Mouse (Mus musculus) brown adipose tissue, adult 24 weeks (tissue): ENCODE data around the gene Epb41l1. TPM values are rescaled to one million over a fixed set of nuclear protein-coding genes. Genes with fewer than 3 reads are reported as not detected.

Experiments used
- H3K27ac ChIP-seq: fragments of 200-500 bp; replicated peaks from 2 replicates; pipeline ENCODE4 v1.5.1; 2012; ENCODE audit warnings: low read depth, mild to moderate bottlenecking, low read length
- H3K4me1 ChIP-seq: fragments of 200-500 bp; 2 replicates; pipeline ENCODE4 v1.6.1; 2012; ENCODE audit warnings: low read length, mixed read lengths; ENCODE audit not compliant: control insufficient read depth, insufficient read depth, insufficient read length
- H3K4me3 ChIP-seq: fragments of 200-500 bp; 2 replicates; pipeline ENCODE4 v1.5.1; 2012; ENCODE audit warnings: low read depth, mild to moderate bottlenecking, low read length, moderate library complexity; ENCODE audit not compliant: insufficient read depth
- polyA plus RNA-seq: library from polyadenylated mRNA; stranded (reverse); fragments of >200 nt; gene quantifications from 2 replicates; pipeline ENCODE4 v1.2.4, GENCODE M21; 2012; ENCODE audit not compliant: missing spikeins, insufficient read depth, insufficient read length

Gene Epb41l1
- polyA plus RNA-seq, 1 experiment = 29.1 TPM

DNA sequence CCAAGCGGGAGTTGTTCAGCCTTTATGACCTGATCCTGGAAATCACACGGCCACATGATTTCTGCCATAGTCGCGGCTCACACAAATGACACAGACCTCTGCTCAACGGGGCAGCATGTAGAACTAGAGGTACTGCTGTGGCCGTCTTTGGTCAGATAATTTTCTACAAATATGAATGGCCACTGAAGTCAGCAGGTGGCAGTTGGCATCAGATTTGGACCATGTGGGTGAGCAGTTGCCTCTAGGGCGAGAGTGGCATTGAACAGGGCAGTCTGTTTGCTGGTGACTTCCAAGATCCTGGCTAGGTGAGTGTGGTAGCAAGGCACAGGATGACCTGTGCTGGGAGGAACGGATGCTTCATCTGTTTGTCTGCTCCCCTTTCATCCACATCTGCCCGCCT, 168.8 kb downstream of the Epb41l1 start:
- H3K27ac ChIP-seq = no peak overlapping the region
- no peaks in the 10 kb centered on the region for H3K4me1 ChIP-seq
- no peak overlapping the region for H3K4me3 ChIP-seq

Other genes starting within 250 kb of the Epb41l1 start
- gene Rbm39, start 240.7 kb upstream of the Epb41l1 start, polyA plus RNA-seq = 113 and 143 TPM in 2 replicates
- gene Phf20, start 224.4 kb upstream of the Epb41l1 start, polyA plus RNA-seq = 9.1 and 17.5 TPM in 2 replicates
- gene Cnbd2, start 108.6 kb upstream of the Epb41l1 start, polyA plus RNA-seq = 1.5 and 2.0 TPM in 2 replicates
- gene Scand1, start 108.2 kb upstream of the Epb41l1 start, polyA plus RNA-seq = 42.6 and 48.3 TPM in 2 replicates
- 9.2 and 10.7 TPM in 2 replicates for gene Aar2, start 126.7 kb downstream of the Epb41l1 start, polyA plus RNA-seq
- gene Dlgap4, start 192.8 kb downstream of the Epb41l1 start, polyA plus RNA-seq = 27.5 and 39.8 TPM in 2 replicates